Mouse (Mus musculus) NIH3T3 (cell line): ENCODE data around the gene Vps35l.

Experiments used
- DNase-seq: peaks from one replicate; pipeline ENCODE4 v3.0.0-alpha.2; 2012; ENCODE audit warnings: low read depth

Gene Vps35l

DNA sequence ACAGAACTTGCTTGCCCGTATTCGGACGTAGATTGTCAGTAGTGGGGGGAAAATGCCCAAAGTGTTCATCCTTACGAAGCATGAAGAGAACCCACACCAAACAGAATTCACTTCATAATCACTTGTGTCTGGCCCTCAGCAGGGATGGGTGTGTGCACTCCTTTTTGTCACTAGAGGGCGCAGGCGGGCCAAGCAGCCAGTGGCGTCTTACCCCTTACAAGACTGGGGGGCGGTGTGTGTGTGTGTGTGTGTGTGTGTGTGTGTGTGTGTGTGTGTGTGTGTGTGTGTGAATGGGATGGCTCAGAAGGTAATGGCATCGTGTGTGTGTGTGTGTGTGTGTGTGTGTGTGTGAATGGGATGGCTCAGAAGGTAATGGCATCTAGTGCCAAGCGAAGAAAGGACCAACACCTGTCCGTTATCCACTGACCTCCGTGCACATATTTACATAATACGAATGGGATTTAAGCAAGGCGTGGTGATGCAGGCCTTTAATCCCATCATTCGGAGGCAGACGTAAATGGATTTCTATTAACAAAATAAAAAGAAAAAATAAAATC is at the start of gene Vps35l:
Gene Vps35l (plus strand): TSS at position 252 of the 557 bp plus-strand sequence.
- DNase-seq, result peak; percentile 90

DNA sequence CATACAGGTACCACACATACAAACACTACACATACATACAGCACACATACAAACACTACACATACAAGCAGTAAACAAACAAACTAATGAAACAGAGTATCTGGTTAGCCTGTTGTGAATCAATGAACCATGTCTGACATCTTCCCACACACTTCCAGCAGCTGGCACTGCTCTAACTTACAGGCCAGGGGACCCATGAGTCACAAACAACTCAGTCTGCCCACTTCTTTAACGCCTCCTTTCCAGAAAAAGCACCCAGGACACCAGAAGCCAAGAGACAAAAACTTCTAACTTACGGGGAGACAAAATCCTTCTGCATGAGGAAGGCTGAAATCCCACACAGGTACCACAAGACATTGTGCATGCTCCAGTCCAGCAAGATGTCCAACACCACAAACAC is 48.7 kb upstream of the Vps35l start:
- no peak for DNase-seq

DNA sequence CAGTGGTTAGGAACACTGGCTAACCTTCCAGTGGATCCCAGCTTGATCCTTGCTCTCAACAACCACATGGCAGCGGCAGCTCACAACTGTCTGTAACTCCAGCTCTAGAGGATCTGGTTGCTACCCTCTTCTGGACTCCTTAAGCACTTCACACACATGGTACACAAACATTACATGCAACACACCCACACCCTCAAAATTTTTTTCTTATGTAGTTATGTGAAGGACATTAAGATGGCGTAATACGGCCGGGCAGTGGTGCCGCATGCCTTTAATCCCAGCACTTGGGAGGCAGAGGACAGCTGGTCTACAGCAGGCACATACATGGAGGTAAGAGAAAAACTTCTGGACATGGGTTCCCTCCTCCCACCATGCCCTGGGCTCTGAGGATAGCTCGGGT is 43.9 kb upstream of the Vps35l start:
- no peak for DNase-seq

DNA sequence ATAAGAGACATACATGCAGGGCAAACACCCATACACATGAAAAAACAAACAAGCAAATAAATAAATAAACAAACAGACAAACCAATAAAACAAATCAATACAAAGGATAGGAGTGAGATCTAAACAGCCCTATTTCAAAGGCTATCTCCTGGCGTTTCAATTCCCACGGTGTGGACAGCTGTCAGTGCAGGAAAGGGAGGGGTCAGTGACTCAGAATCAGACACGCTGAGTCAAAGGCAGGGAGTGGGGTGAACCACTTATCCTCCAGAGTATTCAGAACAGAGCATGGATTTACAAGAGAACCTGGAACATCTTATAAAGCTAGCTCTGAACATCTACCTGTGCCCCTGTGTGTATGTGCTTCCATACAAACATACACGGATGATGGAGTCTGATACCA is 42.9 kb upstream of the Vps35l start:
- peak; percentile 23 for DNase-seq

DNA sequence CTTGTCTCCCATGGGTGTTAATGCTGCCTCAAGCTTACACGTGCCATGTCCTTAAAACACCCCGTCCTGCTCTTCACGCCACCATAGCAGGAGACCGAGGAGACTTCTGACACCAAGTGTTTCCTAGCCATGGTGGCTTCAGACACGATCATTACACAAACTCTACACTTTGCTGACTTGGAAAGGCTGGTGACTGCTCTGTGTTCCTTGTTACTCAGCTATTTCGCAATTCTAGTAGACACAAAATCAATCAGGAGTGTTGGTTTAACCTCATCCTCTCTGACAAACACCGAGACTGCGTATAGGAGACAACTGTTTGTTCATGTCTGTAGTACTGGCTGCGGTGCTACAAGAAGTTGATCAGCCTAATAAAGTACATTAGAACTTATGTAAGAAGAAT is 41.1 kb upstream of the Vps35l start:
- DNase-seq, result no peak

DNA sequence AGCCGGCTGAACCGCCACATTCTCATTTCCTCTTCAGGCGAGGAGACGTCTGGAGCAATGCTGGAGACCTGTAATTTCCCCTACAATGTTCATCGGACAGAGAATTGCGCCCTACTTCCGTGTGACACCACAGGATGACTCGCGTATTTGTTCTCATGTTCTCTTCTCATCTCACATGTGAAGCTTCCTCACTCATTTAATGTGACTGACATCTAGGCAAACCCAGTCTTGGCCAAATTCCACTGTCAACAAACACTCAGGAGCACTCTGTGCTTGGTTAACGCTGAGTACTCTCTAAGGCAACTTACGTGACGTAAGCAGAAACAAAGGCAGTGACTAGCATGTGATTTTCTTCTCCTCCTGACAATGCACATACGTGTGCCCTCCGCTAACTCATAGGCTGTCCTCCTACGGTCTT is 36.9 kb upstream of the Vps35l start:
- no peak for DNase-seq

DNA sequence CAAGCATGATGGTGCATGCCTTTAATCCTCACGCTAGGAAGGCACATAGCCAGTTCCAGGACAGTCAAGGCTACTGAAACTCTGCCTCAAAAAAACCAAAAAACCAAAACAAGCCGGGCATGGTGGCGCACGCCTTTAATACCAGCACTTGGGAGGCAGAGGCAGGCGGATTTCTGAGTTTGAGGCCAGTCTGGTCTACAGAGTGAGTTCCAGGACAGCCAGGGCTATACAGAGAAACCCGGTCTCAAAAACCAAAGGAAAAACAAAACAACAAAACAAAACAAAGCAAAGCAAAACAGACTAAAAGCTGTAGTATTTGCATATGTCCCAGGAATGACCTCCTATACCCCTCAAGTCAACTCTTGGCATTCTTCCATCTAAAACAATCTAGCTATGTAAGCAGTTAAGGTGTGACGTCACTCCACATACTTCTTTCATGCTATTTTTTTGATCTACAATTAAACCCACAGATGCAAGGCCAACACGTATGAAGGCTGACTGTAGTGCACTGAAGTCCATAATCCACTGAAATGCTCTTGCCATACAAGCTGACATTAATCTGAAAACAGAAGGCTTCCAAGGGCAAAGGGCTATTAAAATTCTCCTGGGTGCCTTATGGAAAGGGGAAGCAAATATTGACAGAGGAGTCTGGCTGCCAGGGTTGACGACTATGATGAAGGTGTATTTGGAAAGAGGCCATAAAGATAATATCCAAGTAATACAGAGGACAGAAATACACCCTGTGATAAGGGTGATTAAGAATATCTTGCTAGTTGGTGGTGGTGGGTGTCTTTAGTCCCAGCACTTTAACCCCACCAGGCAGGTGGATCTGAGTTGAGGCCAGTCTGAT is 35.8 kb upstream of the Vps35l start:
- DNase-seq, result no peak

DNA sequence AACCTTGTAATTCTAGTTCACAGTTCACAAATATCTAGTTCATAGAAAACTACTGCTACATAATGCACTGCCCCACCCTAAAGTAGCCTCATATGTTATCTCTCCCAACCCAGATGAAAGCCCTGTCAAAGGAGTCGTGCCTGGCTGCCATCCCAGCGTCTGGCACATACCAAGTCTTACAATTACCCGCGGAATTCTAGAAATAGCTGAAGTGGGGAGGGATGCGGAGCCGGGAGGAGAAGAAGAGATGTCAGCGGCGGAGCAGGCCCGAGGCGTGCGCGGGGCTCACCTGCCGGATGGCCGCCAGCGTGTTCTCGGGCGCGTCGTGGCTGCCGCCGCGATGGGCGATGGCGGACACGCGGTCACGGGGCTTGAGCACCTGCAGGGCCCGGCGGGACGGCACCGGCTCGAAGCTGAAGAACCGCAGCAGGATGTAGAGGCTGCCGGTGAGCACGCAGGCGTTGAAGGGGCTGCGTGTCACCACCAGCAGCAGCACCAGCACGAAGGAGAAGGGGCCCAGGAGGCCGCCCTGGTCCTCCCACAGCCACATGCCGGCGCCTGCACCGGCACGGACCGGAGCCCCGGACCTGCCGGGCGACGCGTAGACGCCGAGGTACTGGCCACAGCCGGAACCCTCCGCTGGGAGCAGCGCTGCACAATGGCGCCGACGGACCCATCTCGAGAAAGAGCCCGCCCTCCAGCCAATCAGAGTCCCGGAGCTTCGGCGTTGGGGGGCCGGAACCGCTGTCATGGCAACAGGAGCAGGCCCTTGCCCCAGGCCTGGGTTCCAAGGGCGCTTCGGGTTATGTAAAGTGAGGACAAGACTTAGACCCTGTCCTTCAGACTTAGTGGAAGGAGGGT is 34.7 kb upstream of the Vps35l start, which contains the start of gene Gde1:
Gene Gde1 (minus strand): TSS at position 678 of the 861 bp plus-strand sequence.
- DNase-seq, result peak; percentile 89

DNA sequence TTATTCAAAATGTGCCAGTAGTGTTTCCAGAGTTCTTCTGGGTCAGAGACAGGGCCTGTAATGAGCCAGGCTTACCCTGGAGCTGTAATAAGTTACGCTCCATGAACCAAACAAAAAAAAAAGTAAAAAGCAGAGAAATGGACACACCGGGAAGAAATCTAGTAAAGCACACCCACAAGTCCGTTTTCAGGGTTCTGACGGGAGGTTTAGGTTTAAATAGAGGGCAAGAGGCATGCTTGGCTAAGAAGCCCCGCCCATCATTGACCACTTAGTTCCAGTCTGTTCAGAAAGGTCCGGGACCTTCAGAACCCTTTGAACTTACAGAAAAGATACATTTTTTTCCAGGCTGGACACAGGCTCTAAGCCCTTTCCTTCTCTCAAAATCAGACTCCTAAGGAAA is 34.0 kb upstream of the Vps35l start:
- DNase-seq, result no peak

DNA sequence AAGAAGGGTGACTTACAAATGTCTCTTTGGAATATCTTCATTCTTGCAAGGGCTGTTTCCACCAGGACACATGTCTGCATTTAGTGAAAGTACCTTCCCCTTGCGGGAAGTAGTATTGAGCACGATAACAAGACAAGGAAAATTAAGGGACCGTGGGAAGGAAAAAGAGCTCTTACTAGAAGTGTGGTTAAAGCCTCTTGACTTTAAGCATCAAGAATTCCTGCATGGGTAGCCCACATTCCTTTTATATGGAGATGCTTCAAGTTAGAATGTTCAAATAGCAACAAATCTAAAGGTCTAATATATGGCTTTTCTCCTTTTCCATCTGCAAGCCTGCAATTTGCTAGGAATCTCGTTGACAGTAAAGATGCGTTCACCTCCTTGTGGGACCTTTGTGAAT is 33.5 kb upstream of the Vps35l start:
- no peak for DNase-seq

DNA sequence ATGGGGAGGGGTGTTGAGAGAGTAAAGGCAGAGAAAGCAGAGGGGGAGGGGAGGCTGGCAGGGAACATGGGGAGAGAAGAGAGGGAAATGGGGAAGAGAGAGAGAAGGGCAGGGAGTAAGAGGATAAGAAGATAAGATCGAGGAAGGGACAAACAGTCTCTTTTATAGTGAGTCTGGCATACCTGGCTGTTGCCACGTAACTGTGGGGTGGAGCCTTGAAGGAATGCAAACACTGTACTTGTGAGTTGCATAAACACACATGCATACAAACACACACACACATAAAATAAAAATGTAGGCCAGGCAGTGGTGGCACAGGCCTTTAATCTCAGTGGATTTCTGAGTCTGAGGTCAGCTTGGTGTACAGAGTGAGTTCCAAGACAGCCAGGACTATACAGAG is 32.8 kb upstream of the Vps35l start:
- no peak for DNase-seq

DNA sequence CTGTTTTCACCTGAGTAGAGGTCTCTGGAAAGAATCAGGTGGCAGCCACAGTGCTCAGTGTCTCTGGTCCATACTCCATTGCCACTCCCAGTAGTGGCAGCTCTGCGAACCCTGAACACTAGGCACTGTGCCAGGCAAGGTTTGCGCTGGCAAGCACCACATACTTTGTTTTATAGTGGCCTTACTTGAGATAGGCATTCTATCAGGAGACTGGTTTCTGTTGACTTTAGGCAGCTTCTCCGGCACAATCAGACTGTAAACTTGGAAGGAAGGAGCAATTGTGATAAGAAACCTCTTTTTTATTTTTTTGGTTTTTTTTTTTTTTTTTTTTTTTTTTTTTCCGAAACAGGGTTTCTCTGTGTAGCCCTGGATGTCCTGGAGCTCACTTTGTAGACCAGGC is 32.0 kb upstream of the Vps35l start:
- DNase-seq, result no peak

DNA sequence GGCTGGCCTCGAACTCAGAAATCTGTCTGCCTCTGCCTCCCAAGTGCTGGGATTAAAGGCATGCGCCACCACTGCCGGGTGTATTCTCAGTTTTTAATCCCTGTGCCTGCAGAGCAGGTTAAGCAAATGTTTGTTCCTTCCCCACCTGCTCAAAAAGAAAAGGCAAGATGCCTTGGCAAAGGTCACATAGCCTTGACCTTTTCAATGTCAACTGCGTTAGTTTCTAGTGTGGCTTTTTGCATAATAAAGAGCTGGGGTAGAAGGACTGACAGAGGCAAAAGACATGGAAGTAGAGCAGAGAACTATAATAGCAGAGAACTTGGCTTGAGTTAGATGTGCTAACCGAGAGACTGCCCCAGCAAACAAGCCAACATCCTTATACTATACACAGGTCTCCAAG is 29.2 kb upstream of the Vps35l start:
- no peak for DNase-seq

DNA sequence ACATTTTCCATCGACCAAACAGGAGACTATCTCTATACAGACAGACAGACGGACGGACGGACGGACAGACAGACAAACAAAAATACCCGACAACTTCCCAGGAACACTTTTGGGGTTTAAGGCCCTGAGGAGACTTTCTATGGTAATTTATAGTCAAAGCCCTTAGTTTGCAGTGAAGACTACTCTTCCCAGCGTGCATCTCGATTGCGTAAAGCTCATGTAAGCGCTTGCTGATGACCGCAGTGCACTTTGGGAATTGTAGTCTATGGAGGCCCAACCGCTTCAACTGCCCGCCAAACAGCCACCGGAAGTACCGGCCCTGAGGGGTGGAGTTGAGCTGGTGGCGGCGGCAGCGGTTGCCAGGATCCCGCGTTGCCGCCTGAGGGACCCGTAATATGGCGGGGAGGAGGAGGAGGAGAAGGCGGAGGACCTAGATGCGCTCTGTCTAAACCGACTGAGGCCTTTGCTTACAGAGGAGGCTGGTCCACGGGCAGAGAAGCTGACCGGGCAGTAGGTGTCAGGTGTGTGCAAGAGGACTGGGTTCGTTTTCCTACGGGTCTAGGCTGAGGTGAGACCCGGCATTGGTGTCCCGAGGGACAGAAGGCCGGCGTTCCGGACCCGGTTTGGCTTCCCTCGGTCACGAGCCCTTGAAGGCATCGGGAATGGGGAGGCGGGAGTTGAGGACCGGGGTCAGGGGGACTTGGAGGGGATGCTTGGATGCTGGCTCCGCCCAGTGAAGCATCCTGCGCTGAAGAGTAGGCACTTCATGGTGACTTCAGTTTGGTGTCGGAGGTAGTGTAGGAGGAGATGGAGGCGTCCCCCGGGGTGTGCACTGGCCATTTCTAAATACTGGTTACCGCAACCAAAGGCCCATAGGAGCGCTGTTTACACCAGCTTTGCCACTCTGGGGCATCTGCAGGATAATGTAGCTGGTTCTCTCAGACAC is 27.5 kb upstream of the Vps35l start, which contains the start of gene Ccp110:
Gene Ccp110 (plus strand): TSS at position 325 of the 946 bp plus-strand sequence.
- DNase-seq, result peak; percentile 96

DNA sequence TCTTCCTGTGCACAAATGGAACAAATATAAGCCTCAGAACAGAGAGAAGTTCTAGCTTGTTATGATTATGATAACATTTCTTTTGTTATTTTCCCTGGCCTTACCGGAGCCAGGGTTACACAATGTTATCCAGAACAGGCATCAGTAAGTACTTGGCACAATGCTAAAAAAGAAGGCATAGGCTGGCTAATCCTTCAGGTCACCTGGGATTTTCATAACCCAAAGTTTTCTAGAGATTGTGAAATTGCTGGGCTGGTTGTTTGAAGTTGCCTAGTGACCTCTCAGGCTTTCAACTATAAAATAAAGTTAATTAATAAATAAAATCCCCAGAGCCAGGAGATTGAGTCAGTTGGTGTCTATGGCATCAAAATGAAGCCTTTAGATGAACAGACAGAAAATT is 25.2 kb upstream of the Vps35l start:
- no peak for DNase-seq

DNA sequence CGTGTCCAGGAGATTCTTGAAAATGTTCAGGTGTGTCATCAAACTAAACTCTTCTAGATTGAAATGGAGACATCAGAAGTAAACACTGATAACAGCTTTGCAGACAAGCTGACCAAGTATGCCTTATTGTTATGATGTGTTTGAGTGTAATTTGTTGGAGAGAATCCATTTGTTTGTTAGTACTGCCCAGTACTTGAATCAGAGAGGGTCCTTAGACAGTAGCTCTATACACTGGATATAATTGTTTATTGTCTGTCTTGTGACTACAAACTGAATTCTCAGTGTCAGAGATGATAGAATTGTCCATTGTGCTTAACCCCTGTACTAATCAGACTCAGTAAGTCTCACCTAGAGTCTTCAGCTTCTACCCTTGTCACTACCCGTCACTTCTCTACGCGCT is 22.0 kb upstream of the Vps35l start:
- DNase-seq, result no peak

DNA sequence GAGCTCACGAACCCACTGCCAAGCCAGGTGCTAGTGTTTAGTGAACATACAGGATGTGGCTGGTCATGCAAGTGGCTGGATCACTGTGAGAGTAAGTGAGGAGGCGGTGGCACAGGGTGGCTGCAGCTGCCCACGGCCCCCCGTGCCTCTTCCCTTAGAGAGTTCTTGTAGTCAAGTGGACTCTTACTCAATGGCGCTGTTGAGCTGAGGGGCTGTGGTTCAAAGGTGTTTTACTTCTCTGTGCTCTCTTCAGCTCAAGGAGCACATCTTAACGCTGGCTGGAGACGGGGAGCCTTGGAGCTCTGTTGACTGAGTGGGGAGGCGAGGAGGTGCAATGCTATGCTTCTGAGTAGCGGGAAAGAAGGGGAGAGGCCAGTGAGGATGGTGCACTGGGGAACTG is 16.1 kb upstream of the Vps35l start:
- DNase-seq, result no peak

DNA sequence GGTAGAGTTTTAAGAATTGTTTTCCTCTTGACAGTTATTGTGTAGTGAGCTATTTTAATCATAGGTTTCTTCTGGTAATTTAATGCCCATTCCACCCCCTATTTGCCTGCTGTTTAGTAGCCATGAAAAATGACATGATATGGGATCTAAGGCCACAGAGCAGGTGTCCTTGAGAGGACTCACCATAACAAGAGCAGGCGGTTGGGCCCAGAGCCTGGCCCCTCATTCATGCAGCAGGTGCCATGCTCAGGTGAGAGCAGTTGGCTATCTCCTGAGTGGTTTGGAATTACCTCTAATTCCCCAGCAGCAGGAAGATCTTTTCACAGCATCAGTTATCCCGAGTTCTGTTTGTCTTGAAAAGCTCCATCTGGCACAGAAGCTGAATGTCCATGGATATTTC is 14.6 kb upstream of the Vps35l start:
- DNase-seq, result no peak

DNA sequence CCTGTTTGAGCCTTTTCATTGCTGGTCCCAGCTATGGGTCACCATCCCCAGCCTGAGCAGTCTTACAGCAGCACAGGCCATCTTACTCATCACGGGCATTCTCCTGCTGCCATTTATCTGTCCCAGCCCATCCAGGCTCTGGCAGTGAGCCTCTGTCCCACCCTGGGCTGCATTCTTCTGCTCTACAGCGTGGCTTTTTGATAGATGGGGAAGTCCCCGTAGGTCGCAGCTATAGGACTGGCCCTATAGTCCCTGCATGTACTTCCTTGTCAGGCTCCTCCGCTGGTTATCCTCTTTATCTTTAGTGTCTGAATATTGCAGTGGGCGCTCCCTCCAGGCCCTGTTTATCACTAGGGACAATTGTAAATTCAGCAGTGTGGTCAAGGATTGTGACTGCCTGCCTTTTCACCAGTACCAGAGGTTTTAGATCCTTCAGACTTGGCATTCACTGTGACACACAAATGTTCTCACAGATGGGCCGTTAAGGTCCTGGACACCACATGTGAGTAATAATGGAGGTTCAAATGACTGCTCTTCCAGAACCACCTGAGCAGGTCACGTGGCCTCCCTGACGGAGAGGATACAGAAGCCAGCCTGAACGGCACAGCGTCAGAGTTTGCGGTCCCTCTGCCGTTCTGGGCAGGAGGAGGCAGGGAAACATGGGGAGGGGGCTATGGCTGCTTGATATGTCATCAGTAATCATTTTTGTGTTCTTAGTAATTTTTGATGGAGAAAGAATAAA is 11.0 kb upstream of the Vps35l start:
- no peak for DNase-seq

DNA sequence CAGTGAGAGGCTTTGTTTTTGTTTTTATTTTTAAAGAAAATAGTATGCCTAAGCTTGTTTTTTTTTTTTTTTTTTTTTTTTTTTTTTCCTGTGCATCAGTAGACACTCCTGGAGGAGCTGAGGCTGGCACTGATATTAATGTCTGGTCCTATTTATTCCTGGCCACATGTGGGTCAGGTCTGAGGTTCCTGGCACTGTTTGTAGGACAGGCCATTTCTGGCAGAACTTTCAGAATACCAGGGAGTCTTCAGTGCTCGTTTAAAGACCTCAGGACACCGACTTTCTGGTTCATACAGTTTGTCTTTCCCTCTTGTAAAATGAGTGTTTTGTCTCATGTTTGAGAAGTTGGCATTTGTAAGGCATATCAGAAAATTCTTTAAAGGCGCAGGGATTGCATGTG is 8.2 kb upstream of the Vps35l start:
- no peak for DNase-seq

DNA sequence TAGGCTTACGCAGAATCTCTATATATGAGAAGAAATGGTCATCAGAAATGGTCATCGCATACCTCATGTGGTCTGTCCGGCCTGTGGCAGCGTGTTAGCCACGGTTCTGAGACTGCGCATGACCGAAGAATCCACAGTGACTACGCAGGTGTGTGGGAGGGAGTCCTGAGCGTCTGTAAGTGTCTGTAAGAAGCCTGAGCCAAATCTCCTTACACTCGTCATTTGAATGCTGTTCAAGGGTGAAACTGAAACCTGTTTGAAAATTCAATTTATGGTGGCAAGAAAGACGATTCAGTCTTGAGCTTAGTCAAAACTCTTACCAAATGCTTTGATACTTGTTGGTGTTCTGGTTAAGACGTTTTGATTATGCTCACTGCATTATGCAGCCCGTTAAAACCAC is 6.8 kb upstream of the Vps35l start:
- no peak for DNase-seq
